Mouse (Mus musculus): Measurements from ENCODE around the gene Lsm2. TPM values are rescaled to one million over a fixed set of nuclear protein-coding genes. Genes with fewer than 3 reads are reported as not detected.

The Lsm2 gene
- 23.4 TPM for polyA plus RNA-seq (2014; fragmentation: Illumina TruSeq; extraction: RNeasy Lipid Tissue Mini Kit (QIAGEN cat#74804); ENCODE audit: low read depth, low replicate concordance)

GRCm38 (mm10) chr17:34981690-34982180, at the start of gene Lsm2:
Gene Lsm2 (plus strand): TSS chr17:34981862.

GRCm38 (mm10) chr17:34959130-34959778, 22.4 kb upstream of the Lsm2 start, which contains the start of gene Hspa1b:
Gene Hspa1b (minus strand): TSS chr17:34959238.

GRCm38 (mm10) chr17:34969822-34970221, 11.8 kb upstream of the Lsm2 start, which contains the start of gene Gm20481:
Gene Gm20481 (plus strand): TSS chr17:34969912.

GRCm38 (mm10) chr17:34972069-34972749, 9.5 kb upstream of the Lsm2 start, which contains the start of the genes Hspa1a and Hspa1l:
Gene Hspa1a (minus strand): TSS chr17:34972156.
Gene Hspa1l (plus strand): TSS chr17:34972703.

GRCm38 (mm10) chr17:35000717-35001451, 19.2 kb downstream of the Lsm2 start, which contains the start of gene Vars:
Gene Vars (plus strand): TSS chr17:35000987.

GRCm38 (mm10) chr17:35016376-35016775, 34.7 kb downstream of the Lsm2 start, which contains the start of gene Vwa7:
Gene Vwa7 (plus strand): TSS chr17:35016579.

GRCm38 (mm10) chr17:35027277-35028068, 45.8 kb downstream of the Lsm2 start, which contains the start of gene Sapcd1:
Gene Sapcd1 (minus strand): TSS chr17:35028016.

Other genes with a start within 250 kb of the Lsm2 start
- 248 TPM for gene C4b, start 238.0 kb upstream of the Lsm2 start, polyA plus RNA-seq (2014; fragmentation: Illumina TruSeq; extraction: RNeasy Lipid Tissue Mini Kit (QIAGEN cat#74804); ENCODE audit: low read depth, low replicate concordance)
- gene Cyp21a1, start 177.3 kb upstream of the Lsm2 start, polyA plus RNA-seq (2014; fragmentation: Illumina TruSeq; extraction: RNeasy Lipid Tissue Mini Kit (QIAGEN cat#74804); ENCODE audit: low read depth, low replicate concordance) = 1.4 TPM
- 45.3 TPM for gene Stk19, start 144.9 kb upstream of the Lsm2 start, polyA plus RNA-seq (2014; fragmentation: Illumina TruSeq; extraction: RNeasy Lipid Tissue Mini Kit (QIAGEN cat#74804); ENCODE audit: low read depth, low replicate concordance)
- gene Dxo, start 144.8 kb upstream of the Lsm2 start, polyA plus RNA-seq (2014; fragmentation: Illumina TruSeq; extraction: RNeasy Lipid Tissue Mini Kit (QIAGEN cat#74804); ENCODE audit: low read depth, low replicate concordance) = 59.7 TPM
- 45.7 TPM for gene Skiv2l, start 131.7 kb upstream of the Lsm2 start, polyA plus RNA-seq (2014; fragmentation: Illumina TruSeq; extraction: RNeasy Lipid Tissue Mini Kit (QIAGEN cat#74804); ENCODE audit: low read depth, low replicate concordance)
- 75.8 TPM for gene Nelfe, start 131.5 kb upstream of the Lsm2 start, polyA plus RNA-seq (2014; fragmentation: Illumina TruSeq; extraction: RNeasy Lipid Tissue Mini Kit (QIAGEN cat#74804); ENCODE audit: low read depth, low replicate concordance)
- 114 TPM for gene Cfb, start 119.3 kb upstream of the Lsm2 start, polyA plus RNA-seq (2014; fragmentation: Illumina TruSeq; extraction: RNeasy Lipid Tissue Mini Kit (QIAGEN cat#74804); ENCODE audit: low read depth, low replicate concordance)
- gene Zbtb12, start 102.4 kb upstream of the Lsm2 start, polyA plus RNA-seq (2014; fragmentation: Illumina TruSeq; extraction: RNeasy Lipid Tissue Mini Kit (QIAGEN cat#74804); ENCODE audit: low read depth, low replicate concordance) = 14.4 TPM
- gene Gm20547, start 99.8 kb upstream of the Lsm2 start, polyA plus RNA-seq (2014; fragmentation: Illumina TruSeq; extraction: RNeasy Lipid Tissue Mini Kit (QIAGEN cat#74804); ENCODE audit: low read depth, low replicate concordance) = not detected
- 104 TPM for gene C2, start 83.6 kb upstream of the Lsm2 start, polyA plus RNA-seq (2014; fragmentation: Illumina TruSeq; extraction: RNeasy Lipid Tissue Mini Kit (QIAGEN cat#74804); ENCODE audit: low read depth, low replicate concordance)
- 113 TPM for gene Ehmt2, start 83.4 kb upstream of the Lsm2 start, polyA plus RNA-seq (2014; fragmentation: Illumina TruSeq; extraction: RNeasy Lipid Tissue Mini Kit (QIAGEN cat#74804); ENCODE audit: low read depth, low replicate concordance)
- 39.3 TPM for gene Slc44a4, start 67.4 kb upstream of the Lsm2 start, polyA plus RNA-seq (2014; fragmentation: Illumina TruSeq; extraction: RNeasy Lipid Tissue Mini Kit (QIAGEN cat#74804); ENCODE audit: low read depth, low replicate concordance)
- gene Neu1, start 50.6 kb upstream of the Lsm2 start, polyA plus RNA-seq (2014; fragmentation: Illumina TruSeq; extraction: RNeasy Lipid Tissue Mini Kit (QIAGEN cat#74804); ENCODE audit: low read depth, low replicate concordance) = 81.9 TPM
- 47.9 TPM for gene Hspa1b, start 22.6 kb upstream of the Lsm2 start, polyA plus RNA-seq (2014; fragmentation: Illumina TruSeq; extraction: RNeasy Lipid Tissue Mini Kit (QIAGEN cat#74804); ENCODE audit: low read depth, low replicate concordance)
- gene Gm20481, start 11.9 kb upstream of the Lsm2 start, polyA plus RNA-seq (2014; fragmentation: Illumina TruSeq; extraction: RNeasy Lipid Tissue Mini Kit (QIAGEN cat#74804); ENCODE audit: low read depth, low replicate concordance) = not detected
- 24.3 TPM for gene Hspa1a, start 9.7 kb upstream of the Lsm2 start, polyA plus RNA-seq (2014; fragmentation: Illumina TruSeq; extraction: RNeasy Lipid Tissue Mini Kit (QIAGEN cat#74804); ENCODE audit: low read depth, low replicate concordance)
- gene Hspa1l, start 9.2 kb upstream of the Lsm2 start, polyA plus RNA-seq (2014; fragmentation: Illumina TruSeq; extraction: RNeasy Lipid Tissue Mini Kit (QIAGEN cat#74804); ENCODE audit: low read depth, low replicate concordance) = 12.0 TPM
- gene Vars, start 19.1 kb downstream of the Lsm2 start, polyA plus RNA-seq (2014; fragmentation: Illumina TruSeq; extraction: RNeasy Lipid Tissue Mini Kit (QIAGEN cat#74804); ENCODE audit: low read depth, low replicate concordance) = 62.8 TPM
- 0.96 TPM for gene Vwa7, start 34.7 kb downstream of the Lsm2 start, polyA plus RNA-seq (2014; fragmentation: Illumina TruSeq; extraction: RNeasy Lipid Tissue Mini Kit (QIAGEN cat#74804); ENCODE audit: low read depth, low replicate concordance)
- 2.9 TPM for gene Sapcd1, start 46.2 kb downstream of the Lsm2 start, polyA plus RNA-seq (2014; fragmentation: Illumina TruSeq; extraction: RNeasy Lipid Tissue Mini Kit (QIAGEN cat#74804); ENCODE audit: low read depth, low replicate concordance)
- gene Msh5, start 64.9 kb downstream of the Lsm2 start, polyA plus RNA-seq (2014; fragmentation: Illumina TruSeq; extraction: RNeasy Lipid Tissue Mini Kit (QIAGEN cat#74804); ENCODE audit: low read depth, low replicate concordance) = 4.2 TPM
- 127 TPM for gene Clic1, start 68.1 kb downstream of the Lsm2 start, polyA plus RNA-seq (2014; fragmentation: Illumina TruSeq; extraction: RNeasy Lipid Tissue Mini Kit (QIAGEN cat#74804); ENCODE audit: low read depth, low replicate concordance)
- 43.7 TPM for gene Ddah2, start 77.2 kb downstream of the Lsm2 start, polyA plus RNA-seq (2014; fragmentation: Illumina TruSeq; extraction: RNeasy Lipid Tissue Mini Kit (QIAGEN cat#74804); ENCODE audit: low read depth, low replicate concordance)
- 2.2 TPM for gene Ly6g6c, start 83.5 kb downstream of the Lsm2 start, polyA plus RNA-seq (2014; fragmentation: Illumina TruSeq; extraction: RNeasy Lipid Tissue Mini Kit (QIAGEN cat#74804); ENCODE audit: low read depth, low replicate concordance)
- 2.4 TPM for gene Mpig6b, start 84.3 kb downstream of the Lsm2 start, polyA plus RNA-seq (2014; fragmentation: Illumina TruSeq; extraction: RNeasy Lipid Tissue Mini Kit (QIAGEN cat#74804); ENCODE audit: low read depth, low replicate concordance)
- gene Ly6g6e, start 95.0 kb downstream of the Lsm2 start, polyA plus RNA-seq (2014; fragmentation: Illumina TruSeq; extraction: RNeasy Lipid Tissue Mini Kit (QIAGEN cat#74804); ENCODE audit: low read depth, low replicate concordance) = 8.2 TPM
- gene Ly6g6d, start 96.2 kb downstream of the Lsm2 start, polyA plus RNA-seq (2014; fragmentation: Illumina TruSeq; extraction: RNeasy Lipid Tissue Mini Kit (QIAGEN cat#74804); ENCODE audit: low read depth, low replicate concordance) = 14.6 TPM
- not detected for gene Ly6g6f, start 103.7 kb downstream of the Lsm2 start, polyA plus RNA-seq (2014; fragmentation: Illumina TruSeq; extraction: RNeasy Lipid Tissue Mini Kit (QIAGEN cat#74804); ENCODE audit: low read depth, low replicate concordance)
- gene Abhd16a, start 107.4 kb downstream of the Lsm2 start, polyA plus RNA-seq (2014; fragmentation: Illumina TruSeq; extraction: RNeasy Lipid Tissue Mini Kit (QIAGEN cat#74804); ENCODE audit: low read depth, low replicate concordance) = 106 TPM
- gene Ly6g5c, start 126.4 kb downstream of the Lsm2 start, polyA plus RNA-seq (2014; fragmentation: Illumina TruSeq; extraction: RNeasy Lipid Tissue Mini Kit (QIAGEN cat#74804); ENCODE audit: low read depth, low replicate concordance) = 1,353 TPM
- 1,252 TPM for gene Ly6g5b, start 133.6 kb downstream of the Lsm2 start, polyA plus RNA-seq (2014; fragmentation: Illumina TruSeq; extraction: RNeasy Lipid Tissue Mini Kit (QIAGEN cat#74804); ENCODE audit: low read depth, low replicate concordance)
- gene Gpank1, start 139.6 kb downstream of the Lsm2 start, polyA plus RNA-seq (2014; fragmentation: Illumina TruSeq; extraction: RNeasy Lipid Tissue Mini Kit (QIAGEN cat#74804); ENCODE audit: low read depth, low replicate concordance) = 14.5 TPM
- gene Csnk2b, start 140.2 kb downstream of the Lsm2 start, polyA plus RNA-seq (2014; fragmentation: Illumina TruSeq; extraction: RNeasy Lipid Tissue Mini Kit (QIAGEN cat#74804); ENCODE audit: low read depth, low replicate concordance) = 234 TPM
- gene D17H6S53E, start 144.5 kb downstream of the Lsm2 start, polyA plus RNA-seq (2014; fragmentation: Illumina TruSeq; extraction: RNeasy Lipid Tissue Mini Kit (QIAGEN cat#74804); ENCODE audit: low read depth, low replicate concordance) = 15.2 TPM
- gene Apom, start 150.2 kb downstream of the Lsm2 start, polyA plus RNA-seq (2014; fragmentation: Illumina TruSeq; extraction: RNeasy Lipid Tissue Mini Kit (QIAGEN cat#74804); ENCODE audit: low read depth, low replicate concordance) = not detected
- gene Bag6, start 153.3 kb downstream of the Lsm2 start, polyA plus RNA-seq (2014; fragmentation: Illumina TruSeq; extraction: RNeasy Lipid Tissue Mini Kit (QIAGEN cat#74804); ENCODE audit: low read depth, low replicate concordance) = 130 TPM
- gene Prrc2a, start 183.0 kb downstream of the Lsm2 start, polyA plus RNA-seq (2014; fragmentation: Illumina TruSeq; extraction: RNeasy Lipid Tissue Mini Kit (QIAGEN cat#74804); ENCODE audit: low read depth, low replicate concordance) = 229 TPM
- gene Aif1, start 194.2 kb downstream of the Lsm2 start, polyA plus RNA-seq (2014; fragmentation: Illumina TruSeq; extraction: RNeasy Lipid Tissue Mini Kit (QIAGEN cat#74804); ENCODE audit: low read depth, low replicate concordance) = 21.1 TPM
- gene Lst1, start 206.6 kb downstream of the Lsm2 start, polyA plus RNA-seq (2014; fragmentation: Illumina TruSeq; extraction: RNeasy Lipid Tissue Mini Kit (QIAGEN cat#74804); ENCODE audit: low read depth, low replicate concordance) = 11.5 TPM
- gene Ltb, start 212.6 kb downstream of the Lsm2 start, polyA plus RNA-seq (2014; fragmentation: Illumina TruSeq; extraction: RNeasy Lipid Tissue Mini Kit (QIAGEN cat#74804); ENCODE audit: low read depth, low replicate concordance) = 1.9 TPM
- gene Tnf, start 220.1 kb downstream of the Lsm2 start, polyA plus RNA-seq (2014; fragmentation: Illumina TruSeq; extraction: RNeasy Lipid Tissue Mini Kit (QIAGEN cat#74804); ENCODE audit: low read depth, low replicate concordance) = 0.61 TPM
- gene Lta, start 223.5 kb downstream of the Lsm2 start, polyA plus RNA-seq (2014; fragmentation: Illumina TruSeq; extraction: RNeasy Lipid Tissue Mini Kit (QIAGEN cat#74804); ENCODE audit: low read depth, low replicate concordance) = not detected
- gene Gm16181, start 239.0 kb downstream of the Lsm2 start, polyA plus RNA-seq (2014; fragmentation: Illumina TruSeq; extraction: RNeasy Lipid Tissue Mini Kit (QIAGEN cat#74804); ENCODE audit: low read depth, low replicate concordance) = 1.2 TPM

Data from adipose tissue, adult 10 weeks (tissue).